Mouse (Mus musculus) thymus, adult 2 months (tissue): Measurements from ENCODE around the gene Lmna.

Experiments
- CTCF ChIP-seq: fragments of 200-500 bp; IDR thresholded peaks from 2 replicates; pipeline ENCODE4 v1.5.1; 2012; ENCODE audit warnings: mild to moderate bottlenecking, control low read depth, low read length, moderate library complexity, borderline replicate concordance; ENCODE audit not compliant: control insufficient read depth, poor library complexity, insufficient read depth; ENCODE audit errors: extremely low read depth
- POLR2A ChIP-seq: fragments of 200-500 bp; IDR thresholded peaks from 2 replicates; pipeline ENCODE4 v1.6.1; 2012; ENCODE audit warnings: mild to moderate bottlenecking, low read length, control low read depth, moderate library complexity; ENCODE audit not compliant: control insufficient read depth, poor library complexity, insufficient read depth; ENCODE audit errors: extremely low read depth

GRCm38 (mm10) chr3:88544514-88544913 is 34.8 kb upstream of the Lmna start:
- TF ChIP-seq CTCF (no peak), POLR2A (no peak)
